Mouse (Mus musculus): Measurements from ENCODE around the gene 1700113H08Rik. TPM values are rescaled to one million over a fixed set of nuclear protein-coding genes. Genes with fewer than 3 reads are reported as not detected.

The 1700113H08Rik gene
- polyA plus RNA-seq, 1 experiment = not detected

DNA sequence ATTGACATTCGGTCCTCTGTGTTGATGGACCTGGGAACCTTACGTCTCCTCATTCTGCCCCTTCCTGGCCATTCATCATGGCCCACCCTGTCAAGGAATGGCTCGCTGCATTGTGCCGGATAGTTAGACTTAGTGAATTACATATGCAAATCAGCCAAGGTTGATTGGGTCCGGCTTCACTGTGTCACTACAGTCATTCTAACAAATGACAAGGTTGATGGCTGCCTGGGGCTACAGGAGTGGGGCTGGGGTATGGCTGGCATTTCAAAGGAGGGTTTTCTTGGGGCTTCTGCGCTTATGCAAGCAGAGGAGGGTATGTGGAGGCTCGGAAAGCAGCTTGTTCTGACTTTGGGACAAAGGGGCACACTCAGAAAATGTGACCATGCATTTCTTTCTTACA lies 16.6 kb upstream of the 1700113H08Rik start:
- H3K27me3 ChIP-seq (ENCODE audit: control insufficient read depth, insufficient read depth, insufficient read length) = no peaks in the 10 kb centered on the region
- TF ChIP-seq E2F4 (IDR thresholded peaks at IDR 0.05; ENCODE audit: insufficient read depth) = no peak
- TF ChIP-seq MYOD1 (IDR thresholded peaks at IDR 0.05; ENCODE audit: control insufficient read depth in 1 of 3, insufficient read length in 2 of 3, low read depth in 2 of 3) = no peak
- no peak for TF ChIP-seq USF1 (IDR thresholded peaks at IDR 0.05; ENCODE audit: low read depth)

GRCm38 (mm10) chr10:87045273-87045672 lies 12.6 kb upstream of the 1700113H08Rik start:
- H3K79me2 ChIP-seq (ENCODE audit: control insufficient read depth, insufficient read depth) = no peaks in the 10 kb centered on the region
- no peak overlapping the region for H3K4me3 ChIP-seq
- no peak overlapping the region for H3K4me2 ChIP-seq (ENCODE audit: low read depth)
- TF ChIP-seq E2F4 (IDR thresholded peaks at IDR 0.05; ENCODE audit: insufficient read depth) = no peak
- TF ChIP-seq MAX (IDR thresholded peaks at IDR 0.05; ENCODE audit: low read depth) = no peak
- no peak overlapping the region for H3ac ChIP-seq (ENCODE audit: control insufficient read depth, insufficient read length)
- H3K36me3 ChIP-seq (ENCODE audit: control insufficient read depth, insufficient read depth) = no peaks in the 10 kb centered on the region
- no peaks in the 10 kb centered on the region for H3K27me3 ChIP-seq (ENCODE audit: control insufficient read depth, insufficient read depth, insufficient read length)

More for the DNA sequence above, 16.6 kb upstream of the 1700113H08Rik start:
- Histone ChIP-seq H3ac (ENCODE audit: control insufficient read depth, insufficient read length) (no peak overlapping the region), H3K4me3 (no peak overlapping the region), H3K4me2 (ENCODE audit: low read depth) (no peak overlapping the region), H3K79me2 (ENCODE audit: control insufficient read depth, insufficient read depth) (no peaks in the 10 kb centered on the region), H3K36me3 (ENCODE audit: control insufficient read depth, insufficient read depth) (no peaks in the 10 kb centered on the region)

- H3K4me2 ChIP-seq (ENCODE audit: low read depth) = no peak overlapping the region
- H3K27me3 ChIP-seq (ENCODE audit: control insufficient read depth, insufficient read depth, insufficient read length) = no peaks in the 10 kb centered on the region
- H3K79me2 ChIP-seq (ENCODE audit: control insufficient read depth, insufficient read depth) = no peaks in the 10 kb centered on the region
- no peak overlapping the region for H3K4me3 ChIP-seq
- no peak for TF ChIP-seq SRF (IDR thresholded peaks at IDR 0.05; ENCODE audit: control insufficient read depth, insufficient read length, low read depth)
- no peak for TF ChIP-seq MYOG (IDR thresholded peaks at IDR 0.05; ENCODE audit: control insufficient read depth in 1 of 3, insufficient read depth in 1 of 3, insufficient read length in 2 of 3, low read depth in 2 of 3)
- TF ChIP-seq TCF3 (IDR thresholded peaks at IDR 0.05; ENCODE audit: insufficient read length, low read depth) = no peak
- TF ChIP-seq CEBPB (IDR thresholded peaks at IDR 0.05; ENCODE audit: insufficient read depth, poor library complexity, severe bottlenecking) = no peak
- no peak for TF ChIP-seq TCF12 (IDR thresholded peaks at IDR 0.05; ENCODE audit: insufficient read depth, poor library complexity, severe bottlenecking)
- TF ChIP-seq POLR2A (IDR thresholded peaks at IDR 0.05; ENCODE audit: insufficient read length, low read depth) = no peak
- no peak for TF ChIP-seq POLR2AphosphoS2 (IDR thresholded peaks at IDR 0.05; ENCODE audit: insufficient read length, low read depth)
- TF ChIP-seq E2F4 (IDR thresholded peaks at IDR 0.05; ENCODE audit: insufficient read depth) = no peak
- TF ChIP-seq REST (IDR thresholded peaks at IDR 0.05; ENCODE audit: insufficient read depth, insufficient read length) = no peak
- no peak for TF ChIP-seq MAX (IDR thresholded peaks at IDR 0.05; ENCODE audit: low read depth)
- TF ChIP-seq USF1 (IDR thresholded peaks at IDR 0.05; ENCODE audit: low read depth) = no peak
- no peak for TF ChIP-seq MYOD1 (IDR thresholded peaks at IDR 0.05; ENCODE audit: control insufficient read depth in 1 of 3, insufficient read length in 2 of 3, low read depth in 2 of 3)
- no peaks in the 10 kb centered on the region for H3K36me3 ChIP-seq (ENCODE audit: control insufficient read depth, insufficient read depth)
- H3ac ChIP-seq (ENCODE audit: control insufficient read depth, insufficient read length) = no peak overlapping the region
Observed at GRCm38 (mm10) chr10:87046469-87046868, 11.4 kb upstream of the 1700113H08Rik start.

DNA sequence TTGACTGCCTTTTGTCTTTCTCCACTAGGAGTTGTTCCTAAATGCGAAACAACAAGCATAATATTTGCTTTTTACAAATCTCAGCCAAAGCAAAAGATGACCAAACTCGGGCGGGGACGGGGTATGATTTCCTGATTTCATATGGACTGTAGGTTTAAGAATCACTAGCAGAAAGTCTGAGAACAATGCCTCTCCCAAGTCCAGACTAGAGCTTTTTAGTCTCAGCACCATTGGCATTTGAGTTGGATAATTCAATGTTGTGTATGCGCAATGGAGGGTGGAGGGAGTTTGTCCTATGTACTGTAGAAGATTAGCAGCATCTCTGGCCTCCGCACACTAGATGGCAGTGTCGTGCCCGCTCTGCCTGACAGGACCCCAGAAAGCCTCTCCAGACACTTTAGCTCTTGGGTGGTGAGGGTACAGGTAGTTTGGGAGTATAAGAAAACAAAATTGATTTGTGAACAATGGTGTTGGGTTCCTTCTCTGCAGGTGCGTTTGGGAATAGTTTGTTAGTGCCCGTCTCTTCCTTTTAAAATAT lies 10.8 kb upstream of the 1700113H08Rik start:
- Histone ChIP-seq H3ac (ENCODE audit: control insufficient read depth, insufficient read length) (no peak overlapping the region), H3K36me3 (ENCODE audit: control insufficient read depth, insufficient read depth) (no peaks in the 10 kb centered on the region), H3K4me2 (ENCODE audit: low read depth) (no peak overlapping the region), H3K4me3 (no peak overlapping the region), H3K27me3 (ENCODE audit: control insufficient read depth, insufficient read depth, insufficient read length) (no peaks in the 10 kb centered on the region), H3K79me2 (ENCODE audit: control insufficient read depth, insufficient read depth) (no peaks in the 10 kb centered on the region)
- TF ChIP-seq POLR2AphosphoS2 (IDR thresholded peaks at IDR 0.05; ENCODE audit: insufficient read length, low read depth) (no peak), TCF3 (IDR thresholded peaks at IDR 0.05; ENCODE audit: insufficient read length, low read depth) (no peak), MYOD1 (IDR thresholded peaks at IDR 0.05; ENCODE audit: control insufficient read depth in 1 of 3, insufficient read length in 2 of 3, low read depth in 2 of 3) (no peak), MYOG (IDR thresholded peaks at IDR 0.05; ENCODE audit: control insufficient read depth in 1 of 3, insufficient read depth in 1 of 3, insufficient read length in 2 of 3, low read depth in 2 of 3) (no peak), REST (IDR thresholded peaks at IDR 0.05; ENCODE audit: insufficient read depth, insufficient read length) (no peak), E2F4 (IDR thresholded peaks at IDR 0.05; ENCODE audit: insufficient read depth) (no peak), POLR2A (IDR thresholded peaks at IDR 0.05; ENCODE audit: insufficient read length, low read depth) (no peak), MAX (IDR thresholded peaks at IDR 0.05; ENCODE audit: low read depth) (no peak), TCF12 (IDR thresholded peaks at IDR 0.05; ENCODE audit: insufficient read depth, poor library complexity, severe bottlenecking) (no peak)

DNA sequence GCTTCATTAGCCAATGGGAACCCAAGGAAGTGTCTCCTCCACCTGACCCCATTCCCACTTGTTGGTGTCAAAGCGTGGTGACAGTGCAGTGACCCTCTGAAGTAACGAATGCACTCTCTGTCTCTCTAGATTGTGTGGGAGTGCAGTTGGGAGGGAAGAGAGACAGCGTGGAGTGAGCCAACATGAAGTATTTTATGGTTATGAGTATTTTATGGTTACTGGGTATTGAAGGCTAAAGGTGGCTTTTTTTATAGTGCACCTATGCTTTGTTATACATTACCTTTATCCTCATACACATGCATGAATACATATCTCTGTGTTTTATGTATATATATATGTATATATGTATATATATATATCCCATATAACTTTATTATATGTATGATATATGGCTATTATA lies 8.7 kb upstream of the 1700113H08Rik start:
- Histone ChIP-seq H3K79me2 (ENCODE audit: control insufficient read depth, insufficient read depth) (no peaks in the 10 kb centered on the region), H3K4me3 (no peak overlapping the region), H3ac (ENCODE audit: control insufficient read depth, insufficient read length) (no peak overlapping the region), H3K4me2 (ENCODE audit: low read depth) (no peak overlapping the region), H3K36me3 (ENCODE audit: control insufficient read depth, insufficient read depth) (no peaks in the 10 kb centered on the region), H3K27me3 (ENCODE audit: control insufficient read depth, insufficient read depth, insufficient read length) (no peaks in the 10 kb centered on the region)
- no peak for TF ChIP-seq USF1 (IDR thresholded peaks at IDR 0.05; ENCODE audit: low read depth)
- no peak for TF ChIP-seq TCF12 (IDR thresholded peaks at IDR 0.05; ENCODE audit: insufficient read depth, poor library complexity, severe bottlenecking)
- TF ChIP-seq MYOD1 (IDR thresholded peaks at IDR 0.05; ENCODE audit: control insufficient read depth in 1 of 3, insufficient read length in 2 of 3, low read depth in 2 of 3) = no peak
- no peak for TF ChIP-seq REST (IDR thresholded peaks at IDR 0.05; ENCODE audit: insufficient read depth, insufficient read length)
- no peak for TF ChIP-seq POLR2AphosphoS2 (IDR thresholded peaks at IDR 0.05; ENCODE audit: insufficient read length, low read depth)
- TF ChIP-seq TCF3 (IDR thresholded peaks at IDR 0.05; ENCODE audit: insufficient read length, low read depth) = no peak
- TF ChIP-seq POLR2A (IDR thresholded peaks at IDR 0.05; ENCODE audit: insufficient read length, low read depth) = no peak
- no peak for TF ChIP-seq SRF (IDR thresholded peaks at IDR 0.05; ENCODE audit: control insufficient read depth, insufficient read length, low read depth)
- TF ChIP-seq MAX (IDR thresholded peaks at IDR 0.05; ENCODE audit: low read depth) = no peak
- no peak for TF ChIP-seq MYOG (IDR thresholded peaks at IDR 0.05; ENCODE audit: control insufficient read depth in 1 of 3, insufficient read depth in 1 of 3, insufficient read length in 2 of 3, low read depth in 2 of 3)
- TF ChIP-seq E2F4 (IDR thresholded peaks at IDR 0.05; ENCODE audit: insufficient read depth) = no peak
- TF ChIP-seq CEBPB (IDR thresholded peaks at IDR 0.05; ENCODE audit: insufficient read depth, poor library complexity, severe bottlenecking) = no peak
